Mouse (Mus musculus): ENCODE data around the gene Npr1. TPM values are rescaled to one million over a fixed set of nuclear protein-coding genes. Genes with fewer than 3 reads are reported as not detected.

Npr1 gene
- polyA plus RNA-seq (2012), result 0.15 and 0.50 TPM in 2 replicates

DNA sequence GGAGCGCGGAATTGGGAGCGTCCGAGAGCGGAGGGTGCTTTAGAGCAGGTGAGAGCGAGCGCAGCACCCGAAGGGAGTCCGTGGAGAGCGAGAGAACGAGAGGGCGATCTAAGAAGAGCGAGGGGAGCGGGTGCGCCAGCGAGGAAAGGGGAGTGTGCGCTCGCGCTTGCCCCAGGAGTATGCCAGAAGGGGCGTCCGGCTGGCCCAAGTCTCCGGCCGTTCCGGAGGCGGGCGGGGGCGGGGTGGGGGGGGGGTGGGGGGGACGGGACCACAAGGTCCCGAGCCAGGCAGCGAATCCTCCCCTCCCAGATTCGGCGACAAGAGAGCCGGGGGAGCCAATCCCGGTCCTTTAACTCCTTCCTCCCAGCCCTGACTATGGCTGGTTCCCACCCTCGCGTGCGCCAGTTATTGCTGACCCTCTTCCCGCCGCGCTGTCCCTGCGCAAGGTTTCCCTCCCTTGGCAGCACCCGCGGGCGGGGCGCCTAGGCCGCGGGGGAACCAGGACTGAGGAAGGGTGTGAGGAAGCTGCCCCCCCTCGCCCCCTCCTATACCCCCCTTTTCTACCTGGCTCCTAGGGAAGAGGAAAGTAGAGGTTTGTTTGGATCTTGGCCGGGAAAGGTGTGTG, at the start of gene Npr1:
TSS of gene Npr1 (minus strand) at position 181 of the 625 bp plus-strand sequence.
- TF ChIP-seq GATA1 (IDR thresholded peaks at IDR 0.05; ENCODE audit: low read length), result no peak

- no peak for TF ChIP-seq GATA1 (IDR thresholded peaks at IDR 0.05; ENCODE audit: low read length)
Observed at GRCm38 (mm10) chr3:90515242-90515641, 49.6 kb upstream of the Npr1 start.

- TF ChIP-seq GATA1 (IDR thresholded peaks at IDR 0.05; ENCODE audit: low read length), result no peak
Observed at GRCm38 (mm10) chr3:90514691-90515090, 49.0 kb upstream of the Npr1 start.

DNA sequence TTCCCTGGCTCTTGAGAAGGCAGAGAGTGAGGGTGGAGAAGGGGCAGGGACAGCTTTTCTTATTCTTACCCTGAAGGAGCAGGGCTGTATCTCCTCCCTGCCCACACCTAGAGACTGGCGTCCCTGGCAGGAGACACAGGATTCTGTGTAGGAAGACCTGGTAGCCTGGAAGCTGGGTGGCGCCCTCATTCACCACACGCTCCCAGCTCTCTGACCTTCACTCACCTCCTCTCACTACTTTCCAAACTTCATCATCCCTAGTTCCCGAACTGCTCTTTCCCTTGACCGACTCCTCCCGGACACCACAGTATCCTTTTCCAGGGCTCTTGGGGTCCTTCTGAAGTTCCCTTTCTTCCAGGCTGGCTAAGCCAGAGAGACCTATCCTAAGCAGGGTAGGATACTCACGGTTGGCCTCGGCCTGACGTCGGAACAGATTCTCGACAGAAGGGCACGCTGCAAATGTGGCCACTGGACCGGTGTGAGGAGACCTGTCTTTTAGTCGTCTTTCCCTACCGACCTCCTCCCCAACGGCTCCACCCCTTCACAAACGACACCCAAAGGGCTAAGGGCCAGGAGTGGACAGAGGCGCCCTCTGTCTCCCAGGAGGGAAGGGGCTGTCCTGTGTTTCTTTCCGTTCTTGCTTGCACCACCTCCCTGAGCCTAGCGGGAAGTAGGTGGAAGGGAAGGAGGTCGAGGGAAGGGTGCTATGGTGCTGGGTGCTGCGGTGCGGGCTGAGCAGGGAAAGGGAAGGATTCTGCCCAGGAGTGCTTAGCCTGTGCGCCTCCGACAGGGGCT, 48.3 kb upstream of the Npr1 start, which contains the start of the genes S100a1 and S100a13:
TSS of gene S100a1 (minus strand) at position 597 of the 795 bp plus-strand sequence.
TSS of gene S100a13 (plus strand) at position 640 of the 795 bp plus-strand sequence.
- no peak for TF ChIP-seq GATA1 (IDR thresholded peaks at IDR 0.05; ENCODE audit: low read length)

DNA sequence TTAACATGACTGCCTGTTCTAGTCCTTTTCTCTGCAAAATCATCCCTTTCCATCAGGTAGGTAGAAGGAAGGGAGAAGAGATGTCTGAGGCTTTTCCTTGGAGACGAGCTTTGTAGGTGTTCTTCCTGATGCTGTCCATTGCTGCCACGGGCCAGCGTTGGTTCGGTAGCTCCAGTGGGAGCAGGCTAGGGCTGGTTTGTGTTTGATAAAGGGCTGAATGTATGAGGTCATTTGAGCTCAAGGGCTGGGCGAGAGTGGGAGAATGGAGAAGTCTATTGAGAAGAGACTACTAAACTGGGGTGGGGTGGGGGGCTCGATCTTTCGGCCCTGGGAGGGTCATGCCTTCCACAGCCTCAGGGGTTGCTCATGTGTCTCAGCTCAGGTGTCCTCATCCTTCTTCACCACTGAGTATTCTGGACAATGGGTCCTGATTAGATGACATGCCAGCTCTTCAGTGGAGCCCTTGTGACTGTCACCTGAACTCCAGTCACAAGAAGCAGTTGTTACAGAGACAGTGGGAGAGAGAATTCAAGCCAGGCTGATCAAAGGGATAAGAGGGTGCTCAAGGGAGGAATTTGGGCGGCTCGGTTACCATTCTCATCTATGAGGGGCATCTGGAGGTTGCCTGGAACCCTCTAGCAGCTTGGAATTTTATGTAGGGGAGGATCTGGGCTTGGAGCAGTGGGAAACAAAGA, 47.4 kb upstream of the Npr1 start:
- TF ChIP-seq GATA1 (IDR thresholded peaks at IDR 0.05; ENCODE audit: low read length), result no peak

GRCm38 (mm10) chr3:90512276-90512675, 46.6 kb upstream of the Npr1 start:
- no peak for TF ChIP-seq GATA1 (IDR thresholded peaks at IDR 0.05; ENCODE audit: low read length)

- no peak for TF ChIP-seq GATA1 (IDR thresholded peaks at IDR 0.05; ENCODE audit: low read length)
Observed at GRCm38 (mm10) chr3:90509747-90510123, 44.1 kb upstream of the Npr1 start.

- TF ChIP-seq GATA1 (IDR thresholded peaks at IDR 0.05; ENCODE audit: low read length), result no peak
Observed at GRCm38 (mm10) chr3:90508950-90509746, 43.5 kb upstream of the Npr1 start, which contains the start of gene Chtop. Gene Chtop (minus strand): TSS chr3:90509498.

- no peak for TF ChIP-seq GATA1 (IDR thresholded peaks at IDR 0.05; ENCODE audit: low read length)
Observed at GRCm38 (mm10) chr3:90508287-90508949, 42.8 kb upstream of the Npr1 start.

DNA sequence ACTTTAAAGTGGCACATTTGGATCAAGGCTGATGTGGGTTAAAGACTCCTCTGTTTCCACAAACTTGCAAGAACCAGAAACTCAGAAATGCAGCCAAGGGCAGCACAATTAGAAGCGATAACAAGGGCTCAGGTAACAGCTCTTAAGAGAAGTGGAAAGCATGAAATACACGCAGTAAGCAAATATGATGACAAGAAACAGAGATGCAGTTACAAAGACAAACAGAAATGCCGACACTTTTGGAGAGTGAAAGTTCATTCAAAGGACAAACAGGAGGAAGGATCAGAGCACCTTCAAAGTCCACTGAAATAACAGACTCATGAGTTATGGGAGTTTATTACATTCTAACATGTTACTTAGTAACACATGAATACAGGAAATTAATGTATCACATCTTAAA, 40.7 kb upstream of the Npr1 start:
- no peak for TF ChIP-seq GATA1 (IDR thresholded peaks at IDR 0.05; ENCODE audit: low read length)

GRCm38 (mm10) chr3:90505216-90505615, 39.5 kb upstream of the Npr1 start:
- no peak for TF ChIP-seq GATA1 (IDR thresholded peaks at IDR 0.05; ENCODE audit: low read length)

DNA sequence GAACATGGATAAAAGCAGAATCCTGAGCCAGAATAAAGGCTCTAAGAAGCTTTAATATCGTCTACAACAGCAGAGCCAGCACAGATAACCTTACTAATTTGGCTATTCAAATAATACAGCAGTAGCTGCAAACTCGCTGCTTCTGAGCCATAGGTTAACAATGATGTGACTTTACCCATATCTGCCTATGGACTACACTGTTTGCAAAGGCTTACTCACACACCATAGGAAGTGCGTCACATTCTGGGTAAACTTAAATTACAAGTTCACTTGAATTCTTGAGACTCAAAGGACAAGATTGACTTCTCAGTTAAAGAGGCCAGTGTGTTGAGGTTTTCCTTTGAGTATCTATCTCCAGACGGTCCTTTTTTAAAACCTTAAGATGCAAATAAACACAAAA, 37.8 kb upstream of the Npr1 start:
- no peak for TF ChIP-seq GATA1 (IDR thresholded peaks at IDR 0.05; ENCODE audit: low read length)

GRCm38 (mm10) chr3:90497597-90497996, 31.9 kb upstream of the Npr1 start:
- no peak for TF ChIP-seq GATA1 (IDR thresholded peaks at IDR 0.05; ENCODE audit: low read length)

GRCm38 (mm10) chr3:90495850-90496525, 30.3 kb upstream of the Npr1 start:
- no peak for TF ChIP-seq GATA1 (IDR thresholded peaks at IDR 0.05; ENCODE audit: low read length)

Measured in G1E-ER4 (cell line).